Comparison of ENCODE assay signal across 8 mouse cellular contexts in the genomic region with DNA sequence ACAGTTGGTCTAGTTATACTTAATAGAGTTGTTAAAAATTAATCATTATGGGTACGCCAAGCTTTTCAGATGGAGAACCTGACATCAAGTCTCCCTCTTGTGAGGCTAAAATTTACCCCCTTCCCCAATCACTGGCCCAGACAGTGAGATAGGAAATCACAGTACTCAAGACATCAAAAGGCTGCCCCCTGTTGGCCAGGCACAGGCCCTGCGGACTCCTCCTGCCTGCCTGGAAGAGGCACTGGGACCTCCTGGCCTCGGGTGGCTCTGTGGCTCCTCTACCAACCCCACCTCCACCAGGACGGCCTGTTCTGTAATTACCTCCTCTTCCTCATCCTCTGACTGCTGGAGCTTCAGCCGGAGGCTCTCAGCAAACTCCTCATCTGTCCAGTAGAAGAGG. TPM values are rescaled to one million over a fixed set of nuclear protein-coding genes. Genes with fewer than 3 reads are reported as not detected.
DNase-seq lines count a peak whose midpoint lies in the region; ATAC-seq and TF ChIP-seq lines count a peak whose summit lies in the region.
"Had no signal": no experiment of that assay in that cellular context is flagged by ENCODE, and none has a peak within 500 bp of the region (broad histone marks: within the 10 kb centered on the region; RNA-seq: fewer than 3 reads in every experiment).

No protein-coding gene starts in this region.

- H3K9ac ChIP-seq in MEL (ENCODE audit: control insufficient read depth, low read depth, low read length, poor library complexity, severe bottlenecking), result no peak overlapping the region
- no peak overlapping the region for H3K9ac ChIP-seq in hindbrain, embryonic 12.5 days
- H3K9ac ChIP-seq: liver, embryonic 15.5 days had no signal

- H3K4me2 ChIP-seq in hindbrain, embryonic 12.5 days (replicated peaks), result no peak overlapping the region
- H3K4me2 ChIP-seq: liver, embryonic 15.5 days had no signal

- no peak for ATAC-seq in hindbrain, embryonic 12.5 days (ENCODE audit: low FRiP score)

- H3K4me1 ChIP-seq in MEL (ENCODE audit: control insufficient read depth in 1 of 2, insufficient read depth in 2 of 2, low read length in 2 of 2), result peaks cover 0 to 7% of the 10 kb centered on the region in 2 experiments; a peak in 2 of 4 replicates
- H3K4me1 ChIP-seq in bone marrow macrophage, adult 2 months (ENCODE audit: control insufficient read depth, insufficient read depth, low read length), result peaks cover 8% of the 10 kb centered on the region
- peaks cover 10% of the 10 kb centered on the region; the same call in 1 of the 2 replicates for H3K4me1 ChIP-seq in hindbrain, embryonic 12.5 days

- no peak for TF ChIP-seq EP300 in MEL (IDR thresholded peaks at IDR 0.05; ENCODE audit: low read depth in 1 of 2, low read length in 2 of 2)

- 75% methylated on average over 5 of the region's 5 CpGs for WGBS in hindbrain, embryonic 12.5 days

- peaks cover 2% of the 10 kb centered on the region; the same call in 1 of the 2 replicates for H3K79me2 ChIP-seq in MEL (ENCODE audit: control insufficient read depth, insufficient read depth, low read length, poor library complexity)

- H3K27me3 ChIP-seq in MEL (ENCODE audit: control insufficient read depth in 1 of 2, insufficient read depth in 2 of 2, low read length in 2 of 2), result no peaks in the 10 kb centered on the region
- no peaks in the 10 kb centered on the region for H3K27me3 ChIP-seq in hindbrain, embryonic 12.5 days
- H3K27me3 ChIP-seq: liver, embryonic 15.5 days had no signal

- peak; percentile 58 for TF ChIP-seq RAD21 in MEL (IDR thresholded peaks at IDR 0.05; ENCODE audit: low read depth, low read length)

- TF ChIP-seq CTCF in left cerebral cortex, adult 2 months (IDR thresholded peaks at IDR 0.05), result peak; percentile 65
- peak; percentile 83 to 95 (median 84) for TF ChIP-seq CTCF in MEL (IDR thresholded peaks at IDR 0.05 in 2 of 3, conservative IDR thresholded peaks at IDR 0.05 in 1 of 3; ENCODE audit: control insufficient read depth in 1 of 3, insufficient read depth in 1 of 3, low read depth in 2 of 3, low read length in 3 of 3, poor library complexity in 1 of 3, severe bottlenecking in 1 of 3)
- TF ChIP-seq CTCF in bone marrow macrophage, adult 2 months (IDR thresholded peaks at IDR 0.05; ENCODE audit: low read depth, low read length), result peak; percentile 65

- intact Hi-C loops in left cerebral cortex, adult 2 months (cut with DNase I), result loop anchor here (10.0 kb wide), 1 partner anchor 463 kb away; no protein-coding TSS in a partner anchor
- intact Hi-C loops in left cerebral cortex, postnatal 14 days (cut with DNase I), result no loop called here
- intact Hi-C loops in left cerebral cortex, postnatal 10 days (cut with DNase I), result loop anchor here (10.0 kb wide), 1 partner anchor 193 kb away; no protein-coding TSS in a partner anchor

- H3K9me3 ChIP-seq in MEL (replicated peaks; ENCODE audit: insufficient read depth, low read length), result no peaks in the 10 kb centered on the region
- no peaks in the 10 kb centered on the region for H3K9me3 ChIP-seq in hindbrain, embryonic 12.5 days (replicated peaks)
- H3K9me3 ChIP-seq: liver, embryonic 15.5 days had no signal

- H3K4me3 ChIP-seq in left cerebral cortex, adult 2 months, result no peak overlapping the region
- H3K4me3 ChIP-seq in MEL (ENCODE audit: control insufficient read depth in 1 of 2, insufficient read depth in 1 of 2, low read depth in 2 of 2, low read length in 2 of 2), result no peak overlapping the region
- no peak overlapping the region for H3K4me3 ChIP-seq in bone marrow macrophage, adult 2 months (ENCODE audit: insufficient read depth, low read length)
- no peak overlapping the region for H3K4me3 ChIP-seq in hindbrain, embryonic 12.5 days
- H3K4me3 ChIP-seq: liver, embryonic 15.5 days had no signal

- no peak overlapping the region for H3K27ac ChIP-seq in left cerebral cortex, adult 2 months
- no peak overlapping the region for H3K27ac ChIP-seq in MEL (ENCODE audit: control insufficient read depth, low read depth, low read length)
- H3K27ac ChIP-seq in bone marrow macrophage, adult 2 months (ENCODE audit: insufficient read depth, low read depth, low read length), result no peak overlapping the region
- no peak overlapping the region for H3K27ac ChIP-seq in hindbrain, embryonic 12.5 days
- H3K27ac ChIP-seq: liver, embryonic 15.5 days had no signal

- peak in 1 of 2 experiments; percentile 51 for DNase-seq in left cerebral cortex, adult 2 months (ENCODE audit: extremely low spot score in 1 of 2, low spot score in 2 of 2)
- no peak for DNase-seq in left cerebral cortex, postnatal 14 days (ENCODE audit: low spot score in 2 of 2)
- peak; percentile 79 for DNase-seq in MEL (ENCODE audit: low read depth, low spot score)
- peak; percentile 39 for DNase-seq in mesoderm, embryonic 11.5 days (ENCODE audit: low read depth, low spot score)
- no peak for DNase-seq in left cerebral cortex, postnatal 10 days (ENCODE audit: extremely low spot score in 1 of 2, low spot score in 2 of 2)

- peaks cover 2 to 5% of the 10 kb centered on the region in 2 experiments; a peak in 3 of 4 replicates for H3K36me3 ChIP-seq in MEL (ENCODE audit: control insufficient read depth in 1 of 2, insufficient read depth in 2 of 2, low read length in 2 of 2)
- peaks cover 4% of the 10 kb centered on the region; the same call in 1 of the 2 replicates for H3K36me3 ChIP-seq in hindbrain, embryonic 12.5 days
- H3K36me3 ChIP-seq: liver, embryonic 15.5 days had no signal

- no peak for TF ChIP-seq POLR2A in MEL (IDR thresholded peaks at IDR 0.05; ENCODE audit: control insufficient read depth in 1 of 2, insufficient read depth in 1 of 2, low read depth in 1 of 2, low read length in 2 of 2, poor library complexity in 1 of 2)
- TF ChIP-seq POLR2A in bone marrow macrophage, adult 2 months (IDR thresholded peaks at IDR 0.05; ENCODE audit: borderline replicate concordance, low read depth, low read length), result no peak

TF ChIP-seq in MEL, 35 proteins besides CTCF, POLR2A, EP300 and RAD21:
- TF ChIP-seq MYB (IDR thresholded peaks at IDR 0.05; ENCODE audit: low read depth, low read length), result no peak
- peak; percentile 71 for TF ChIP-seq SMC3 (IDR thresholded peaks at IDR 0.05; ENCODE audit: low read depth, low read length)
- no peak for TF ChIP-seq NRF1 (IDR thresholded peaks at IDR 0.05; ENCODE audit: insufficient read depth, low read depth, low read length, poor library complexity, severe bottlenecking)
- peak; percentile 10; the same call in 1 of the 2 replicates for TF ChIP-seq ZC3H11A (IDR thresholded peaks at IDR 0.05; ENCODE audit: low read depth, low read length)
- no peak for TF ChIP-seq MEF2A (IDR thresholded peaks at IDR 0.05; ENCODE audit: extremely low read depth, insufficient replicate concordance, low read depth, low read length, poor library complexity, severe bottlenecking)
- 0 out of 2 replicates have a peak, but pooled peaks have one; percentile 7 for TF ChIP-seq GATA1 (IDR thresholded peaks at IDR 0.05; ENCODE audit: low read depth, low read length)
- no peak for TF ChIP-seq CHD1 (IDR thresholded peaks at IDR 0.05; ENCODE audit: low read depth, low read length)

RNA-seq across cellular contexts. Expression of a gene that starts 2.0 kb away (rescaled TPM):
- total RNA-seq in left cerebral cortex, adult 2 months (2021), result 10 to 100 TPM; 12.3 to 14.2 TPM
- 10 to 100 TPM in 1 of 2 experiments, 1 to 10 TPM in 1; 9.4 to 11.1 TPM for total RNA-seq in left cerebral cortex, postnatal 14 days (2021)
- total RNA-seq in MEL (2012; rRNA removed), result 20.0 and 22.6 TPM in 2 replicates
- polyA plus RNA-seq in MEL (2012; ENCODE audit: insufficient read depth in 1 of 2, insufficient read length in 2 of 2, low read depth in 1 of 2, low replicate concordance in 2 of 2, missing spikeins in 1 of 2), result 10 to 100 TPM in 1 of 2 experiments, not detected in 1; 43.3 TPM
- 21.3 and 21.9 TPM in 2 replicates for polyA plus RNA-seq in bone marrow macrophage, adult 2 months (2012; ENCODE audit: insufficient read depth, insufficient read length, missing spikeins)
- 16.6 and 16.9 TPM in 2 replicates for polyA plus RNA-seq in hindbrain, embryonic 12.5 days (2016; fragmentation: Nextera tagmentation; extraction: Ambion mirVana)
- 10 to 100 TPM in 1 of 2 experiments, 1 to 10 TPM in 1; 8.5 to 10.8 TPM for total RNA-seq in left cerebral cortex, postnatal 10 days (2021)

RNA-seq across cellular contexts. Expression of a gene that starts 25.2 kb away (rescaled TPM):
- total RNA-seq in left cerebral cortex, adult 2 months (2021), result 1 to 10 TPM; 2.9 to 3.1 TPM
- 1 to 10 TPM; 2.8 to 2.9 TPM for total RNA-seq in left cerebral cortex, postnatal 14 days (2021)
- total RNA-seq in MEL (2012; rRNA removed), result 2.7 and 4.1 TPM in 2 replicates
- polyA plus RNA-seq in MEL (2012; ENCODE audit: insufficient read depth in 1 of 2, insufficient read length in 2 of 2, low read depth in 1 of 2, low replicate concordance in 2 of 2, missing spikeins in 1 of 2), result 10 to 100 TPM in 1 of 2 experiments, not detected in 1; 17.0 TPM
- 2.9 and 5.2 TPM in 2 replicates for polyA plus RNA-seq in bone marrow macrophage, adult 2 months (2012; ENCODE audit: insufficient read depth, insufficient read length, missing spikeins)
- 1.2 and 1.7 TPM in 2 replicates for polyA plus RNA-seq in hindbrain, embryonic 12.5 days (2016; fragmentation: Nextera tagmentation; extraction: Ambion mirVana)
- 1 to 10 TPM; 2.6 to 2.7 TPM for total RNA-seq in left cerebral cortex, postnatal 10 days (2021)

Comparison
In these comparisons a context has a peak if more than half of its experiments do, and no peak if none do; other contexts are left out.
1. DNase-seq: peak in MEL (single experiment) and mesoderm, embryonic 11.5 days (single experiment); none in left cerebral cortex, postnatal 14 days (0 of 2) and left cerebral cortex, postnatal 10 days (0 of 2).
2. Peak in every context shown above with its lines, with median percentiles within 50 percentile points of each other: CTCF ChIP-seq.